Mouse (Mus musculus): ENCODE data around the gene Lipt2. TPM values are rescaled to one million over a fixed set of nuclear protein-coding genes. Genes with fewer than 3 reads are reported as not detected.

Lipt2 gene
- polyA plus RNA-seq, 1 experiment from 2014 or later: 20.1 TPM

- Histone ChIP-seq H3K4me2 (ENCODE audit: low read length) (no peak overlapping the region), H3K9ac (ENCODE audit: low read depth, low read length) (no peak overlapping the region), H3K9me3 (replicated peaks; ENCODE audit: low read length) (no peaks in the 10 kb centered on the region), H3K27me3 (ENCODE audit: insufficient read depth, low read length) (no peaks in the 10 kb centered on the region), H3K4me1 (replicated peaks; ENCODE audit: insufficient read depth, low read length) (peaks cover 6% of the 10 kb centered on the region; the same call in 1 of the 2 replicates), H3K27ac (no peak overlapping the region), H3K4me3 (replicated peaks; ENCODE audit: low read depth, low read length) (no peak overlapping the region), H3K36me3 (ENCODE audit: insufficient read depth, low read length) (peaks cover 5% of the 10 kb centered on the region; the same call in 1 of the 2 replicates)
- DNase-seq (ENCODE audit: low spot score): no peak
- no peak for TF ChIP-seq CTCF (IDR thresholded peaks at IDR 0.05; ENCODE audit: low read depth)
- WGBS: 73% methylated on average over 4 of the region's 4 CpGs
- ATAC-seq (replicated peaks; ENCODE audit: low FRiP score, low read depth): no peak
Measured at GRCm38 (mm10) chr7:100157669-100158068, 1.4 kb upstream of the Lipt2 start.

GRCm38 (mm10) chr7:100160006-100160405 is 929 bp downstream of the Lipt2 start:
- Histone ChIP-seq H3K27me3 (ENCODE audit: insufficient read depth, low read length) (no peaks in the 10 kb centered on the region), H3K36me3 (ENCODE audit: insufficient read depth, low read length) (peaks cover 5% of the 10 kb centered on the region; the same call in 1 of the 2 replicates), H3K4me1 (replicated peaks; ENCODE audit: insufficient read depth, low read length) (peaks cover 6% of the 10 kb centered on the region; the same call in 1 of the 2 replicates), H3K4me3 (replicated peaks; ENCODE audit: low read depth, low read length) (peak overlapping the region; percentile 84), H3K27ac (peak overlapping the region; percentile 99), H3K9ac (ENCODE audit: low read depth, low read length) (peak overlapping the region; percentile 90), H3K9me3 (replicated peaks; ENCODE audit: low read length) (no peaks in the 10 kb centered on the region), H3K4me2 (ENCODE audit: low read length) (peak overlapping the region; percentile 99)
- no peak for TF ChIP-seq CTCF (IDR thresholded peaks at IDR 0.05; ENCODE audit: low read depth)
- WGBS: 56% methylated on average over 7 of the region's 7 CpGs
- ATAC-seq (replicated peaks; ENCODE audit: low FRiP score, low read depth) (no peak), DNase-seq (ENCODE audit: low spot score) (no peak)

- Histone ChIP-seq H3K27ac (no peak overlapping the region), H3K4me1 (replicated peaks; ENCODE audit: insufficient read depth, low read length) (peaks cover 6% of the 10 kb centered on the region; the same call in 1 of the 2 replicates), H3K9me3 (replicated peaks; ENCODE audit: low read length) (no peaks in the 10 kb centered on the region), H3K4me2 (ENCODE audit: low read length) (no peak overlapping the region), H3K36me3 (ENCODE audit: insufficient read depth, low read length) (peaks cover 5% of the 10 kb centered on the region; the same call in 1 of the 2 replicates), H3K27me3 (ENCODE audit: insufficient read depth, low read length) (no peaks in the 10 kb centered on the region), H3K9ac (ENCODE audit: low read depth, low read length) (no peak overlapping the region), H3K4me3 (replicated peaks; ENCODE audit: low read depth, low read length) (no peak overlapping the region)
- TF ChIP-seq CTCF (IDR thresholded peaks at IDR 0.05; ENCODE audit: low read depth): no peak
- ATAC-seq (replicated peaks; ENCODE audit: low FRiP score, low read depth) (no peak), DNase-seq (ENCODE audit: low spot score) (no peak)
- 55% methylated on average over 4 of the region's 4 CpGs for WGBS
Measured at GRCm38 (mm10) chr7:100163506-100163905, 4.4 kb downstream of the Lipt2 start.

- Histone ChIP-seq H3K4me3 (replicated peaks; ENCODE audit: low read depth, low read length) (no peak overlapping the region), H3K27me3 (ENCODE audit: insufficient read depth, low read length) (no peaks in the 10 kb centered on the region), H3K4me1 (replicated peaks; ENCODE audit: insufficient read depth, low read length) (no peaks in the 10 kb centered on the region), H3K9ac (ENCODE audit: low read depth, low read length) (no peak overlapping the region), H3K36me3 (ENCODE audit: insufficient read depth, low read length) (no peaks in the 10 kb centered on the region), H3K4me2 (ENCODE audit: low read length) (no peak overlapping the region), H3K27ac (0 out of 2 replicates have a peak overlapping the region, but pooled peaks have one; percentile 19), H3K9me3 (replicated peaks; ENCODE audit: low read length) (no peaks in the 10 kb centered on the region)
- DNase-seq (ENCODE audit: low spot score) (no peak), ATAC-seq (replicated peaks; ENCODE audit: low FRiP score, low read depth) (no peak)
- no peak for TF ChIP-seq CTCF (IDR thresholded peaks at IDR 0.05; ENCODE audit: low read depth)
- 59% methylated on average over 11 of the region's 11 CpGs for WGBS
Measured at GRCm38 (mm10) chr7:100168654-100169053, 9.6 kb downstream of the Lipt2 start.

DNA sequence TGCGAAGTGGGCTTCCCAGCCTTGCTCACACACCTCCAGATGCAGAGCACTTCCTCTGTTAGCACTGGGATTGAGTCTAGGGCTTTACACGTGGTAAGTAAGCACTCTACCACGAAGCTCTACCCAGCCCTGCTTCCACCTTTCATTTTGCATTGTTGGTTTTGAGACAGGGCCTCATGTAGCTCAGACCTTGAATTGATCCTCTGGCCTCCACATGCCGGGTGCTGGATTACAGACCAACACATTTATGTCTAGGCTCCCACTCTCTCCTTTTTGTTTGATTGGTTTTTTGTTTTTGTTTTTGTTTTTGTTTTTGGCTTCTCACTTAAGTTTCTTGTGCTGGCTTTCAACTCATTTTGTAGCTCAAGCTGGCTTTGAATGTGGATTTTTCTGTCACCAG is 11.7 kb downstream of the Lipt2 start:
- no peak for ATAC-seq (replicated peaks; ENCODE audit: low FRiP score, low read depth)
- 66% methylated on average over 4 of the region's 4 CpGs for WGBS

GRCm38 (mm10) chr7:100176269-100176668 is 17.2 kb downstream of the Lipt2 start, which contains the start of gene Kcne3:
TSS of gene Kcne3 (plus strand) at chr7:100176502.
- WGBS: 77% methylated on average over 3 of the region's 3 CpGs
- Histone ChIP-seq H3K27me3 (ENCODE audit: insufficient read depth, low read length) (peaks cover 19% of the 10 kb centered on the region), H3K9ac (ENCODE audit: low read depth, low read length) (no peak within 1 kb of the TSS), H3K4me2 (ENCODE audit: low read length) (no peak within 1 kb of the TSS), H3K27ac (no peak within 1 kb of the TSS), H3K4me1 (replicated peaks; ENCODE audit: insufficient read depth, low read length) (peaks cover 10% of the 10 kb centered on the region; the same call in 1 of the 2 replicates), H3K36me3 (ENCODE audit: insufficient read depth, low read length) (no peaks in the 10 kb centered on the region), H3K9me3 (replicated peaks; ENCODE audit: low read length) (no peaks in the 10 kb centered on the region), H3K4me3 (replicated peaks; ENCODE audit: low read depth, low read length) (no peak within 1 kb of the TSS)
- ATAC-seq (replicated peaks; ENCODE audit: low FRiP score, low read depth) (no peak), DNase-seq (ENCODE audit: low spot score) (no peak)
- 0 out of 2 replicates have a peak, but pooled peaks have one; percentile 0 for TF ChIP-seq CTCF (IDR thresholded peaks at IDR 0.05; ENCODE audit: low read depth)

More for the DNA sequence above, 11.7 kb downstream of the Lipt2 start:
- H3K27ac ChIP-seq: no peak overlapping the region
- H3K9ac ChIP-seq (ENCODE audit: low read depth, low read length): no peak overlapping the region
- no peaks in the 10 kb centered on the region for H3K27me3 ChIP-seq (ENCODE audit: insufficient read depth, low read length)
- no peak overlapping the region for H3K4me3 ChIP-seq (replicated peaks; ENCODE audit: low read depth, low read length)
- no peaks in the 10 kb centered on the region for H3K4me1 ChIP-seq (replicated peaks; ENCODE audit: insufficient read depth, low read length)
- TF ChIP-seq CTCF (IDR thresholded peaks at IDR 0.05; ENCODE audit: low read depth): no peak
- H3K9me3 ChIP-seq (replicated peaks; ENCODE audit: low read length): no peaks in the 10 kb centered on the region
- no peaks in the 10 kb centered on the region for H3K36me3 ChIP-seq (ENCODE audit: insufficient read depth, low read length)
- no peak for DNase-seq (ENCODE audit: low spot score)
- H3K4me2 ChIP-seq (ENCODE audit: low read length): no peak overlapping the region
